Mouse (Mus musculus) left cerebral cortex, postnatal 10 days (tissue): ENCODE measurements around the gene Dazap2. TPM values are rescaled to one million over a fixed set of nuclear protein-coding genes. Genes with fewer than 3 reads are reported as not detected.

ENCODE experiments used
- DNase-seq, 2 experiments: peaks; one replicate each; pipeline ENCODE4 v3.0.0; 2021 to 2022; ENCODE audit warnings: low spot score in 2 of 2, mixed read lengths in 1 of 2; ENCODE audit errors: extremely low spot score in 1 of 2
- intact Hi-C: fragments of 180-260 bp; cut with DNase I; formaldehyde crosslinking; loops from one replicate; pipeline ENCODE4 v1.15.1; 2025
- microRNA-seq: library from miRNA; unstranded; fragments of <30 nt; microRNA quantifications from one replicate; pipeline ENCODE4 v1.2.0, GENCODE M21; 2022
- total RNA-seq, 2 experiments: library from RNA; stranded (reverse); gene quantifications; 2 replicates each; pipeline ENCODE4 v1.2.3; 2021

Dazap2 gene
- total RNA-seq, 2 experiments from 2014 or later, result 75.3 to 76.8 TPM

DNA sequence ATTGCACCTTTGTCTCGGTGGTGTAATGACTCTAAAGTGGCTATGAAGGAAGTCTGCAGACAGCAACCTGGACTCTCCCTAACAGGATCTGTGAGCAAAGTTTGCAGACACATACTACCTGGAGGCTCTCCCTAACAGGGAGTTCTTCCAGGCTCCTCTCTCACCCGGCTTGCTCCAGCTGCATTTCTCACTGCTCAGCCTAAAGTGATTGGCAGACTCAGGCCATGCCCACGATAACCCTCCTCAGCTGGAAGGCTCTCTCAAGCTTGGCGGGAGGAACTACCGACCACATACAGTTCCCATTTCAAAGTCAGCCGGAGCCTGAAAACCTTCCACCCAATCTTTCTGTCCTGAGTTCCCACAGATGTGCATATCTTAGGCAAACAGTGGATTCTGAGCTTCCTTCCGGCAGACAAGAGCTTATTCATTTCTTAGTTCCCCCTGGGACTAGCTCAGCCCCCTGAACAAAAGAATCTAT, 51.1 kb downstream of the Dazap2 start:
- DNase-seq, result no peak
- intact Hi-C loops, result no loop called here

GRCm38 (mm10) chr15:100666851-100667250, 51.7 kb downstream of the Dazap2 start:
- intact Hi-C loops, result no loop called here
- DNase-seq, result no peak

GRCm38 (mm10) chr15:100667420-100667819, 52.3 kb downstream of the Dazap2 start:
- no peak for DNase-seq
- intact Hi-C loops, result no loop called here

DNA sequence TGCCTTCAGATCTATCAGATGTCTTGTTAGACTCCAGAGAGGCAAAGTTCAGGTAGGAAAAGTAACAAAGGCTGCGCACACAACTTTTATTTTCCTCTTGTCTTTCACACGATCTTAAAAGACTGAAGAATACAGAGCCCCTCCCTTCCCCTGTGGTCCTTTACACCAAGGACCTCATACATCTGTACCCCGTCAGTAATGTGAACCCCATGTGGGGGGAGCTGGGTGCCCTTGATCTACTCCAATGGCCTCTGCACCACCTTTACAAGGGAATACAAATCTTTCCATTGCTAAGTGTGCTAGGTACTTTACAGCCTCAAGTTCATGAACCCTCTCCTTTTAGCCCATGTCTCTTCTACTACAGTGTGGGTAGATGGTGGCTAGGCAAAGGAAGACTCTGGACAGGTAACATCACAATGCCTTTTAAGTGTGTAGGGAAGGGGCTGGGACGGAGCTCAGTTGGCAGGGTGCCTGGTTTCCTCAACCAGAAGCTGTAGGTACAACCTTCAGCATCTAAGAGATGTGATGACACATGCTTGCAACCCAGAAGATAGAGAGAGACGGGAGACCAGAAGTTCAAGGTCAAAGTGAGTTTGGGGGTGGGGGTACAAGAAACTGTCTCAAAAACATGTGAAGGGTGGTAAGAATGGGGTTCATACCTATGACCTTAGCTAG, 52.9 kb downstream of the Dazap2 start:
- intact Hi-C loops, result no loop called here
- no peak for DNase-seq

DNA sequence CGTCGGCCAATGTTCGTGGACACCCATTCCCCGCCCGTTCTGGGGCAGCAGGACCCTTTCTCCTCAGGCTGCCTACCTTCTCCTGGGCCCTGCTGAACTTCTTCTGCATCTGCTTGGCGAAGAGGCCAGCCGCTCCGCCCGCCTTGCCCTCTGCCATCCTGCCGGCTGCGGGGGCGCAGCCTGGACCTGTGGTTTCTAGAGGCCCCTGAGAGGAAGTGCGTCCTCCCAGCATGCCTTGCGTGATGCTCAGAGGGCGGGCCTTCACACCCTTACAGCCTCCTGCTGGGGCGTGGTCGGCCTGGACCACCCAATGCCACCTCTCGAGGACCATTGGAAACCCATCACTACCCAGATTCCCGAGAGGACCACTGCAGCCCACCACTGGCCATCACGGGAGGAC, 54.2 kb downstream of the Dazap2 start, which contains the start of gene Bin2:
Bin2 (minus strand) TSS at position 217 of the 400 bp plus-strand sequence.
- intact Hi-C loops, result no loop called here
- DNase-seq, result peak in 1 of 2 experiments; percentile 59

DNA sequence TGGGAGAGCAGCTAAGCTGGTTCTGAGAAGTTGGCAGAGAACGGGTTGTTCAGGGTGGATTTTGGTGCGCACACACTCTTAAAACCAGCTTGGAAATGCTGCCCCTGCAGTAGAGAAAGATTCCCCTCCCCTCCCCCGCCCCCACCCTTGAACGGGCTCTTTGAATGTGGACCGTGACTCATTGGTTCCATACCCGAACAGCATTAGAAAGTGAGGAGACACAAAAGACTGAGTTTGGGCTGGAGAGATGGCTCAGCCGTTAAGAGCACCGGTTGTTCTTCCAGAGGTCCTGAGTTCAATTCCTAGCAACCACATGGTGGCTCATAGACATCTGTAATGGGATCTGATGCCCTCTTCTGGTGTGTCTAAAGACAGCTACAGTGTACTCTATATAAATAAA, 54.9 kb downstream of the Dazap2 start:
- intact Hi-C loops, result no loop called here
- no peak for DNase-seq

Small RNAs within 50 kb of the gene (microRNA-seq; reads per million reads assigned to microRNA genes)
- gene Mir6961, result not detected

Other genes starting within 250 kb of the Dazap2 start
- under 1 TPM in 1 of 2 experiments, not detected in 1; 0.18 TPM for gene Gm5475, start 193.2 kb upstream of the Dazap2 start, total RNA-seq
- 10 to 100 TPM; 53.5 to 55.6 TPM for gene Slc11a2, start 190.3 kb upstream of the Dazap2 start, total RNA-seq
- gene Letmd1, start 146.3 kb upstream of the Dazap2 start, total RNA-seq, result 10 to 100 TPM; 77.9 to 78.2 TPM
- gene Csrnp2, start 119.9 kb upstream of the Dazap2 start, total RNA-seq, result 10 to 100 TPM; 41.7 to 43.7 TPM
- 10 to 100 TPM; 31.0 to 31.5 TPM for gene Tfcp2, start 63.3 kb upstream of the Dazap2 start, total RNA-seq
- 100 to 1,000 TPM; 102 to 120 TPM for gene Pou6f1, start 15.4 kb upstream of the Dazap2 start, total RNA-seq
- gene Smagp, start 21.6 kb downstream of the Dazap2 start, total RNA-seq, result 1 to 10 TPM; 2.4 to 2.6 TPM
- 1 to 10 TPM; 5.1 to 5.6 TPM for gene Bin2, start 54.2 kb downstream of the Dazap2 start, total RNA-seq
- gene Cela1, start 72.6 kb downstream of the Dazap2 start, total RNA-seq, result 1 to 10 TPM; 1.6 to 2.2 TPM
- under 1 TPM; 0.47 to 0.69 TPM for gene Galnt6, start 114.0 kb downstream of the Dazap2 start, total RNA-seq
- 10 to 100 TPM; 84.1 to 84.7 TPM for gene Slc4a8, start 146.4 kb downstream of the Dazap2 start, total RNA-seq